Mouse (Mus musculus) heart, embryonic 10.5 days (tissue): ENCODE measurements at regions not wholly inside any gene's neighbourhood (a gene's known extent, or its start where the extent isn't known, plus 50 kb on each side); places are given as distances from the start of the nearest gene placed in this dataset.

Experiments
- DNase-seq: peaks from one replicate; pipeline ENCODE4 v3.0.0-alpha.2; 2017; ENCODE audit warnings: low spot score
- H3K27ac ChIP-seq: fragments of 300-500 bp; sonication (generic); 2 replicates; pipeline ENCODE4 v1.5.1; 2016; ENCODE audit warnings: mild to moderate bottlenecking
- H3K27me3 ChIP-seq: fragments of 300-500 bp; sonication (generic); 2 replicates; pipeline ENCODE4 v1.6.1; 2016; ENCODE audit warnings: mild to moderate bottlenecking; ENCODE audit not compliant: poor library complexity, insufficient read depth, severe bottlenecking
- H3K36me3 ChIP-seq: fragments of 300-500 bp; sonication (generic); 2 replicates; pipeline ENCODE4 v1.6.1; 2016; ENCODE audit warnings: mild to moderate bottlenecking, moderate library complexity
- H3K4me1 ChIP-seq: fragments of 300-500 bp; sonication (generic); 2 replicates; pipeline ENCODE4 v1.6.1; 2016; ENCODE audit warnings: mild to moderate bottlenecking
- H3K4me3 ChIP-seq: fragments of 300-500 bp; sonication (generic); 2 replicates; pipeline ENCODE4 v1.5.1; 2016; ENCODE audit warnings: mild to moderate bottlenecking, moderate library complexity
- H3K9me3 ChIP-seq: fragments of 300-500 bp; sonication (generic); 2 replicates; pipeline ENCODE4 v1.6.1; 2016; ENCODE audit warnings: mild to moderate bottlenecking, moderate library complexity
- WGBS: fragments of 180-500 bp; shearing (Covaris S2); methylation state at CpG from one replicate; pipeline ENCODE4 v1.1.7; 2016; 5-methylcytosine and 5-hydroxymethylcytosine counted together

DNA sequence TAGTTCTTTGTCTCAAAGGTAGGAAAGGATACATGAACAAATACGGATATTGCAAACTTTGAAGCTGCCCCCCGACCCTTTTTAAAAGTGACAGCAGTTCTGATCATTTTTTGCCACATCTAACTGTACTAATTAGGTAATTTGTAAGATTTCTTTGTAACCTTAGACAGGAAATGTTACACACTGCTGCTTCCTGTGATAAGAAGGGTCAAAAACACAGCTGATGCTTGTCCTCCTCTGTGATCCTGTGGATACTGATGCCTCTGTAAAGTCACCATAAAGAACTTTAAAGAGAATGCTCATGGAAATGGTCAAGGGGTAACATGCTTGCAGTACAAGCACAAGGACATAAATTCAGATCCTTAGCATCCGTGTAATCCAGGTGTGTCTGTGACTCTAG, 313.9 kb downstream of the Kcnj2 start:
- Histone ChIP-seq H3K4me3 (no peak overlapping the region), H3K36me3 (no peaks in the 10 kb centered on the region), H3K4me1 (no peaks in the 10 kb centered on the region), H3K27ac (no peak overlapping the region), H3K9me3 (no peaks in the 10 kb centered on the region), H3K27me3 (no peaks in the 10 kb centered on the region)
- no peak for DNase-seq
- 72% methylated on average over 3 of the region's 3 CpGs for WGBS

DNA sequence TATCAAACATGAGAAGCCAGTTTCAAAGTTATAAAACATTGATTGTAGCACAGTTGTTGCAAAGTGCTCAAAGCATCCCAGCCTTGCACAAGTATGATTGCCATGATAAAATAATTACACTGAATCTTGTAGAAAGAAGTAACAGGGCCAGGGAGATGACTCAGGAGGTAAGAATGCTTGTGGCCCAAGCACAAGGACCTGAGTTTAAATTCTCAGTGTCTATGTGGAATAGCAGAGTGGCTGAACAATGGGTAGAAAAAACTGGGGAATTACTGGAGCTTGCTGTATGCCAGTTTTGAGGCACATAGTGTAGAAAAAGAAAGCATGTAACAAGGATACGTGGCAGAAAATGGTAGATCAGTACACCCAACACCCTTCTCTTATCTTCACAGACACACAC, 332.7 kb downstream of the Kcnj2 start:
- Histone ChIP-seq H3K9me3 (no peaks in the 10 kb centered on the region), H3K27me3 (no peaks in the 10 kb centered on the region), H3K4me1 (no peaks in the 10 kb centered on the region), H3K36me3 (no peaks in the 10 kb centered on the region), H3K27ac (no peak overlapping the region), H3K4me3 (no peak overlapping the region)
- DNase-seq: no peak
- 75% methylated on average over 1 of the region's 1 CpGs for WGBS

GRCm38 (mm10) chr11:111409266-111409665, 343.3 kb downstream of the Kcnj2 start:
- no peaks in the 10 kb centered on the region for H3K9me3 ChIP-seq
- H3K36me3 ChIP-seq: no peaks in the 10 kb centered on the region
- no peak overlapping the region for H3K4me3 ChIP-seq
- H3K27ac ChIP-seq: no peak overlapping the region
- H3K4me1 ChIP-seq: no peaks in the 10 kb centered on the region
- 74% methylated on average over 2 of the region's 2 CpGs for WGBS
- no peak for DNase-seq
- H3K27me3 ChIP-seq: no peaks in the 10 kb centered on the region

GRCm38 (mm10) chr11:111424871-111425270, 358.9 kb downstream of the Kcnj2 start:
- WGBS: 76% methylated on average over 4 of the region's 4 CpGs
- H3K4me3 ChIP-seq: no peak overlapping the region
- H3K27me3 ChIP-seq: no peaks in the 10 kb centered on the region
- H3K36me3 ChIP-seq: no peaks in the 10 kb centered on the region
- no peak for DNase-seq
- no peaks in the 10 kb centered on the region for H3K4me1 ChIP-seq
- no peaks in the 10 kb centered on the region for H3K9me3 ChIP-seq
- H3K27ac ChIP-seq: no peak overlapping the region

GRCm38 (mm10) chr11:111426715-111427114, 360.8 kb downstream of the Kcnj2 start:
- Histone ChIP-seq H3K36me3 (no peaks in the 10 kb centered on the region), H3K4me3 (no peak overlapping the region)

GRCm38 (mm10) chr11:111442257-111442656, 376.3 kb downstream of the Kcnj2 start:
- Histone ChIP-seq H3K27ac (no peak overlapping the region), H3K36me3 (no peaks in the 10 kb centered on the region), H3K4me1 (no peaks in the 10 kb centered on the region), H3K27me3 (no peaks in the 10 kb centered on the region), H3K9me3 (no peaks in the 10 kb centered on the region), H3K4me3 (no peak overlapping the region)
- DNase-seq: no peak

More at GRCm38 (mm10) chr11:111426715-111427114, 360.8 kb downstream of the Kcnj2 start:
- Histone ChIP-seq H3K4me1 (no peaks in the 10 kb centered on the region), H3K27ac (no peak overlapping the region), H3K9me3 (no peaks in the 10 kb centered on the region), H3K27me3 (no peaks in the 10 kb centered on the region)
- 57% methylated on average over 4 of the region's 4 CpGs for WGBS
- no peak for DNase-seq

DNA sequence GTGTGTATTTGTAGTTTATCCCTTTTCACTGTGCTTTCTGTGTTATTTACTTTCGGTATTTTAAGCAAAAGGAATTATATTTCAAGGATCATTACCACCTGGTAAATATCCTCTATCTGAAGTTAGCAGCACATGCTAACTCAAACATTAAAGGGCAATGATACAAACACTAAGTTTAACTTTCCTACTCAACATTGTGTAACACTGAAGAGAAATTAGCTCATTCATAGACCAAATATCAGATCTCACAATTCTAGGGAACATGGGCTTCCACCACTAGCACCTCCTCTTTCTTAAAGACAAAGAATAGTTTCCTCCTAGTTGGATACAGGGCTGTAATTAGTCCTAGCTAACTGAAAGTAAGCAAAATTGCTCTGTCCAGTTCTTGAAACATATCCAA, 377.4 kb downstream of the Kcnj2 start:
- no peaks in the 10 kb centered on the region for H3K9me3 ChIP-seq
- H3K27me3 ChIP-seq: no peaks in the 10 kb centered on the region
- no peaks in the 10 kb centered on the region for H3K4me1 ChIP-seq
- H3K27ac ChIP-seq: no peak overlapping the region
- H3K4me3 ChIP-seq: no peak overlapping the region
- no peaks in the 10 kb centered on the region for H3K36me3 ChIP-seq
- no peak for DNase-seq
- WGBS: 88% methylated on average over 1 of the region's 1 CpGs

DNA sequence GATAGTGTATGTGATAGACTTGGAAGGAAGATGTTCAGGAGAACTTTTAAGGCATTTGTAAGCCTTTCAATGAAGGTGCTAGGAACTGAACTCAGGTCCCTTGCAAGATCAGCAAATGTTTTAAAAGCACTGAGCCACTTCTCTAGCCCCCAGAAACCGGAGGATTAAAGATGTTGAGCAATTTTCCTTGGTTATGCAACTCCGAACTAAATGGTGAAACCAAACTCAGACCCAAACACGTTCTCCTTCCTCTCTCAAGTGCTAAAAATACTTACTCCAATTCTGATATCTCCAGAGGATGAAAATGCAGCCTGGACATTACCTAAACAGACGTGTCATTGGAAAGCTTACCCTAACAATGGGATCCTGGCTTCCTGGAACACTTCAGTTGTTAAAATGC, 378.8 kb downstream of the Kcnj2 start:
- no peak overlapping the region for H3K27ac ChIP-seq
- no peaks in the 10 kb centered on the region for H3K36me3 ChIP-seq
- no peak for DNase-seq
- no peak overlapping the region for H3K4me3 ChIP-seq
- no peaks in the 10 kb centered on the region for H3K9me3 ChIP-seq
- no peaks in the 10 kb centered on the region for H3K4me1 ChIP-seq
- no peaks in the 10 kb centered on the region for H3K27me3 ChIP-seq
- WGBS: 66% methylated on average over 4 of the region's 4 CpGs

GRCm38 (mm10) chr11:111445764-111446163, 379.8 kb downstream of the Kcnj2 start:
- no peak for DNase-seq
- Histone ChIP-seq H3K4me1 (no peaks in the 10 kb centered on the region), H3K9me3 (no peaks in the 10 kb centered on the region), H3K4me3 (no peak overlapping the region), H3K27me3 (no peaks in the 10 kb centered on the region), H3K36me3 (no peaks in the 10 kb centered on the region), H3K27ac (no peak overlapping the region)
- 9% methylated on average over 4 of the region's 4 CpGs for WGBS

GRCm38 (mm10) chr11:111450811-111451494, 385.0 kb downstream of the Kcnj2 start:
- no peak for DNase-seq
- Histone ChIP-seq H3K9me3 (no peaks in the 10 kb centered on the region), H3K27ac (no peak overlapping the region), H3K4me3 (no peak overlapping the region), H3K4me1 (no peaks in the 10 kb centered on the region), H3K27me3 (no peaks in the 10 kb centered on the region), H3K36me3 (no peaks in the 10 kb centered on the region)
- WGBS: 73% methylated on average over 3 of the region's 3 CpGs

- H3K9me3 ChIP-seq: no peaks in the 10 kb centered on the region
- DNase-seq: no peak
- 64% methylated on average over 10 of the region's 10 CpGs for WGBS
Measured at GRCm38 (mm10) chr11:111460046-111460445, 394.1 kb downstream of the Kcnj2 start.

GRCm38 (mm10) chr11:111484981-111485380, 419.0 kb downstream of the Kcnj2 start:
- Histone ChIP-seq H3K27ac (no peak overlapping the region), H3K27me3 (no peaks in the 10 kb centered on the region), H3K4me1 (no peaks in the 10 kb centered on the region), H3K9me3 (no peaks in the 10 kb centered on the region), H3K4me3 (no peak overlapping the region), H3K36me3 (no peaks in the 10 kb centered on the region)
- DNase-seq: no peak
- 77% methylated on average over 6 of the region's 6 CpGs for WGBS

More at GRCm38 (mm10) chr11:111460046-111460445, 394.1 kb downstream of the Kcnj2 start:
- Histone ChIP-seq H3K27ac (no peak overlapping the region), H3K36me3 (no peaks in the 10 kb centered on the region), H3K27me3 (no peaks in the 10 kb centered on the region), H3K4me3 (no peak overlapping the region), H3K4me1 (no peaks in the 10 kb centered on the region)

DNA sequence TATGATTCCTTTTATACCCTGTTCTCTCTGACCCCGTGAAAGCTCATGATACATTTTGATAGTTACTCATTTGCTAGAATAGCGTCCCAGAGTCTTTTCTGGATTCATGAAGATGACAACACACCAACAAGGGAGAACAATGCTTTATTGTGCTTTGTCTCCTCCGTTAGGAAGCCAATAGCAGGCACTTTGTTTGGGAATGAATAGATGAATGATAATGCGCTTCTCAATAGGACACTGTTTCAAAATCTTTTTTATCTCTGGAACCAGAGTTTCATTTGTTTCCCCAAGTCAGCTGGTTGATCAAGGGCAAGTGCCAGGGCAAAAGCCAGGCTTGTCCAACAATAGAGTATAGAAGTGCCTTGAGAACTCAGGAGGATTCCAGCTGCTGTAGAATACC, 446.5 kb downstream of the Kcnj2 start:
- Histone ChIP-seq H3K4me1 (no peaks in the 10 kb centered on the region), H3K27ac (no peak overlapping the region), H3K4me3 (no peak overlapping the region), H3K27me3 (no peaks in the 10 kb centered on the region), H3K36me3 (no peaks in the 10 kb centered on the region), H3K9me3 (no peaks in the 10 kb centered on the region)
- DNase-seq: no peak
- WGBS: 62% methylated on average over 4 of the region's 4 CpGs

- WGBS: 67% methylated on average over 8 of the region's 8 CpGs
- Histone ChIP-seq H3K36me3 (no peaks in the 10 kb centered on the region), H3K4me1 (peaks cover 2% of the 10 kb centered on the region; the same call in 1 of the 2 replicates), H3K27ac (no peak overlapping the region), H3K4me3 (no peak overlapping the region), H3K27me3 (no peaks in the 10 kb centered on the region), H3K9me3 (no peaks in the 10 kb centered on the region)
- no peak for DNase-seq
Measured at GRCm38 (mm10) chr11:111522716-111523115, 456.8 kb downstream of the Kcnj2 start.
